Mouse (Mus musculus) kidney, embryonic 16.5 days (tissue): ENCODE data around the gene Krba1. TPM values are rescaled to one million over a fixed set of nuclear protein-coding genes. Genes with fewer than 3 reads are reported as not detected.

Experiments
- ATAC-seq: fragments of 200-750 bp; cut with Nextera tagmentation; 2 replicates; pipeline ENCODE4 v1.8.0; 2017; ENCODE audit warnings: moderate TSS enrichment; ENCODE audit not compliant: low FRiP score, low TSS enrichment
- H3K27ac ChIP-seq: fragments of 300-500 bp; sonication (generic); 2 replicates; pipeline ENCODE4 v1.5.1; 2014; ENCODE audit warnings: low read length
- H3K27me3 ChIP-seq: fragments of 300-500 bp; sonication (generic); 2 replicates; pipeline ENCODE4 v1.6.1; 2014; ENCODE audit warnings: low read length, control low read depth, mixed read lengths; ENCODE audit not compliant: insufficient read depth
- H3K36me3 ChIP-seq: fragments of 300-500 bp; sonication (generic); 2 replicates; pipeline ENCODE4 v1.6.1; 2014; ENCODE audit warnings: low read length, control low read depth, mixed read lengths; ENCODE audit not compliant: insufficient read depth
- H3K4me1 ChIP-seq: fragments of 300-500 bp; sonication (generic); 2 replicates; pipeline ENCODE4 v1.6.1; 2014; ENCODE audit warnings: low read length, control low read depth, mixed read lengths; ENCODE audit not compliant: insufficient read depth
- H3K4me2 ChIP-seq: fragments of 300-500 bp; sonication (generic); replicated peaks from 2 replicates; pipeline ENCODE4 v1.6.1; 2014; ENCODE audit warnings: low read depth, low read length
- H3K4me3 ChIP-seq: fragments of 300-500 bp; sonication (generic); 2 replicates; pipeline ENCODE4 v1.5.1; 2014; ENCODE audit warnings: mild to moderate bottlenecking, low read length
- H3K9ac ChIP-seq: fragments of 300-500 bp; sonication (generic); replicated peaks from 2 replicates; pipeline ENCODE4 v1.6.1; 2014; ENCODE audit warnings: low read length
- H3K9me3 ChIP-seq: fragments of 300-500 bp; sonication (generic); 2 replicates; pipeline ENCODE4 v1.6.1; 2016; ENCODE audit warnings: low read length, control low read depth
- WGBS: fragments of 180-500 bp; shearing (Covaris S2); extraction: QIAGEN DNeasy Blood & Tissue Kit; methylation state at CpG from one replicate; pipeline ENCODE4 v1.1.7; 2014; 5-methylcytosine and 5-hydroxymethylcytosine counted together
- polyA plus RNA-seq: library from polyadenylated mRNA; unstranded; fragments of >200 nt; fragmentation: Nextera tagmentation; extraction: Ambion mirVana; gene quantifications from 2 replicates; pipeline ENCODE4 v1.2.1, GENCODE M21; 2015

Krba1 gene
- polyA plus RNA-seq, 1 experiment from 2014 or later = 22.7 TPM

DNA sequence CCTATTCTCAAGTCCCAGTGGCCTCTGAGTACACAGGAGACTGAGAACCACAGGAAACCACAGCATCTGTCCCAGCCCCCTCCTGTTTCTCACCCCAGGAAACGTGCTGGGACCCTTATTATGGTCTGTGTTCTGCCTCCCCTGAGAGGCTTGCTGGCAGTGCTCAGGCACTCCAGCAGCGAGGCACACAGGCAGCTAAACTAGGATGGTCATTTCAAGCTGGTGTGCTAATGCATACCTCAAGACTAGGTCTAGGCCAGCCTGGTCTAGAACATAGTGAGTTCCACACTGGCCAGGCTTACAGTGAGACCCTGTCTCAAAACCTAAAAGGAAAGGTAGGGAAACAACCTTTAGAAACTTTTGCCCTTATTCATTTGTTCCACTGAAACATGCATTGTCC, 25.3 kb downstream of the Krba1 start:
- WGBS = 16% methylated on average over 2 of the region's 2 CpGs
- Histone ChIP-seq H3K9ac (no peak overlapping the region), H3K4me1 (peaks cover 10% of the 10 kb centered on the region; the same call in 1 of the 2 replicates), H3K27ac (no peak overlapping the region), H3K4me3 (no peak overlapping the region), H3K4me2 (no peak overlapping the region), H3K27me3 (no peaks in the 10 kb centered on the region), H3K36me3 (peaks cover 15% of the 10 kb centered on the region), H3K9me3 (no peaks in the 10 kb centered on the region)
- ATAC-seq = no peak

DNA sequence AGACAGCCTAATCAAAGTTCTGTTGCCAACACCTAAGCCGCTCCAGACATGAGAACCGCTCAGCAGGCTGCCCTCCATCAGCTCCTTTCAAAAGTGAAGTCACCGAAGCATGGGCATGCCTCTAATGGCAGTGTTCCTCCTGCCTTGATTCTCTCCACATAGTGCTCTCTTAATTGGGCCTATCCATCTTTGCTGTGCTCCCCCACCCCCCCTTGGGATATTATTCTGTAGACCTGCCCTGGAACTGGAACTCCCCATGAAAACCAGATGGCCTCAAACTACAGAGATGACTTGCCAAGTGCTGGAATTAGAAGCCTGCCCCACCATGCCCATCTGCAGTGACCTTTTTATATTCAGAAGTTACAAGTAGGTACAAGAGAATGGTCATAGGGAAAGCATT, 27.9 kb downstream of the Krba1 start:
- Histone ChIP-seq H3K9me3 (no peaks in the 10 kb centered on the region), H3K27ac (peak overlapping the region; percentile 14; the same call in 1 of the 2 replicates), H3K36me3 (no peaks in the 10 kb centered on the region), H3K4me2 (no peak overlapping the region), H3K4me1 (peaks cover 10% of the 10 kb centered on the region; the same call in 1 of the 2 replicates), H3K9ac (no peak overlapping the region), H3K27me3 (no peaks in the 10 kb centered on the region), H3K4me3 (no peak overlapping the region)
- no peak for ATAC-seq
- WGBS = 62% methylated on average over 3 of the region's 3 CpGs

DNA sequence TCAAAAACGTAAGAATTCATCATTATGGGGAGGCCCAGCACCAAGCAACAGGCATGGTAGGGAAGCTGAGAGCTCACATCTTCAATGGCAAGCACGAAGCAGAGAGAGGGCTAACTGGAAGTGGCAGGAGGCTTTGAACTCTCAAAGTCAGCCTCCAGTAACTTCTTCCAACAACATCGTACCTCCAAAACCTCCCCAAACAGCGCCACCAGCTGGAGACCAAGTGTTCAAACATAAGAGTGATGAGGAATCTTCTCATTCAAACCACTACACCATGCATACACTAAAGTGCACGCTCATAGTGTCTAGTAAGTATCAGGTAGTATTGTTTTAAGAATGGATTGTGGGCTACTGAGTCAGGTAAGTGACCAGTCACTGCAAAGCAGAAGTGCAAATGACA, 28.7 kb downstream of the Krba1 start:
- no peaks in the 10 kb centered on the region for H3K9me3 ChIP-seq
- H3K27ac ChIP-seq = no peak overlapping the region
- no peak for ATAC-seq
- no peak overlapping the region for H3K4me3 ChIP-seq
- H3K4me1 ChIP-seq = peaks cover 10% of the 10 kb centered on the region; the same call in 1 of the 2 replicates
- no peak overlapping the region for H3K4me2 ChIP-seq
- H3K36me3 ChIP-seq = no peaks in the 10 kb centered on the region
- H3K9ac ChIP-seq = no peak overlapping the region
- H3K27me3 ChIP-seq = no peaks in the 10 kb centered on the region
- WGBS = 66% methylated on average over 5 of the region's 5 CpGs

DNA sequence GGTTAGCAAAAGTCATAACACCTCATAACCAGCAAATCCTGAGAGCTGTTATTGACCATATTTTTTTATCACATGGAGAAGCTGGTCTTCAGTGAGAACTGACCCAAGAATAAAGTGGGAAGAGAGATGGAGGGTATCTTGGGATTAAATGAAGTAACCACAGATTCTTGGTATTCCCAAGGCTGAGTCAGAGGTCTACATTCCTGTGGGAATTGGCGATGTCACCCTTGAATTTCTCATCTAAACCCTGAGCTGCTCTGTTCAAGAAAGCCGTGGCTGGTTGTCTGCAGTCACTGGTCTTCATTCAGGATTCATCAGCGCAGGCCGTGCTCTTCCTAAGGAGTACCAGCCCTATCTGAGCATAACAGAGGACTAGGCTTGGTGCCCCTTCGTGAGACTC, 31.6 kb downstream of the Krba1 start:
- H3K4me2 ChIP-seq = no peak overlapping the region
- 84% methylated on average over 5 of the region's 5 CpGs for WGBS
- no peak for ATAC-seq
- H3K4me3 ChIP-seq = no peak overlapping the region
- no peak overlapping the region for H3K9ac ChIP-seq
- peaks cover 10% of the 10 kb centered on the region; the same call in 1 of the 2 replicates for H3K4me1 ChIP-seq
- H3K27ac ChIP-seq = no peak overlapping the region
- H3K27me3 ChIP-seq = no peaks in the 10 kb centered on the region
- H3K36me3 ChIP-seq = no peaks in the 10 kb centered on the region
- H3K9me3 ChIP-seq = no peaks in the 10 kb centered on the region

DNA sequence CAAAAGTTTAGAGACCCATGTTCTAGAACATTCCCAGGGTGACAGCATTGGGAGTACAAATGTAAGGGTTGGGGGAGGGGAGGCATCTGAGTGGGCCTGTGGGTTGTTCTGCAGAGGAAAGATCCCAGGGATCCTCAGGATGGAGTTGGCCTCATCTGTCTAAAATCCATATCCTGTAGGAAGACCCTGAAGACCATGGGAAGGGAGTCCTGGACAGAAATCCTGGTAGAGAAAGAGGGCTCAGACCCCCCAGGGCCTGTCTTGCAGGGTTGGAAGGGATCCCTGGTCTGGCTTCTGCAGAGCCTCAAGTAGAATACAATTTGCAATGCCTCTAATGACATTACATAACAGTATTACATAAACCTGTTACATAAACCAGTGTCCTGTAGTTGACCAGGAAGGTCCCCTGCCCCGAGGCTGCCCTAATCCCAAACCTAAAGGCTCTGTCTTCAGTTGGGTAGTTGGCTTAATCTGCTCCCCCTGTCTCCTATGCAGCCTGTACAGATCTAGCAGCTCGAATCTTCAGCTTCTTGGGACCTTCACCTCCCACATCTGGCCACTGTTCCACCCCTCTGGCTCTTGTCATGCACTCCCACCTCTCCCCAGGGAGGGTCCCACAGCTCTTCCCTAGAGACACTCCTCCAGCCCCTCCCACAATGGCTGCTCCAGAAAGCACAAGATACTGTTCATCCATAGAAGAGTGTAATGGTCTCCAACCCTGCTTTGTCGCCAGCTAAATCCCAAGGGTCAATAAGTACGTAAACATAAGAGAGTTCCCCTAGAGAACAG, 33.6 kb downstream of the Krba1 start:
- H3K4me2 ChIP-seq = no peak overlapping the region
- no peak overlapping the region for H3K27ac ChIP-seq
- H3K4me1 ChIP-seq = peaks cover 14% of the 10 kb centered on the region
- no peak overlapping the region for H3K4me3 ChIP-seq
- H3K36me3 ChIP-seq = no peaks in the 10 kb centered on the region
- no peaks in the 10 kb centered on the region for H3K9me3 ChIP-seq
- H3K9ac ChIP-seq = no peak overlapping the region
- peak; percentile 72 for ATAC-seq
- WGBS = 43% methylated on average over 4 of the region's 4 CpGs
- H3K27me3 ChIP-seq = no peaks in the 10 kb centered on the region

DNA sequence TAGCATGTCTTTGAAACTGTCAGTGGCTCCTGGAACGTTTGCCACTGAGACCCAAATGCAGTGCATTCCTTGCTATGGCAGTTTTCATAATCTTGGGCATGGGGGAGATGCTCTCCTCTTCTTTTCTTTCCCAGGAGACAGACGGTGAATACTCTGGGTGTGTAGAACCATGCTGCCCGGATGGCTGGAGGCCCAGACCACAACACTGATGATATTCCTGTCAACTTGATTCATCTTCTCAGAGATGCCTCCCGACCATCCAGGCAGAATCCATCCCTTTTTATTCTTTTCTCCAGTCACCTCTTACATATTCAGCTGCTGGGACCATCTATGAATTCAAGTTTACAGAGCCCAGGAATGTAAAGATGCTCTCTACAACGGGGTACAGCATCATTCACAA, 35.4 kb downstream of the Krba1 start:
- no peaks in the 10 kb centered on the region for H3K9me3 ChIP-seq
- no peak overlapping the region for H3K27ac ChIP-seq
- ATAC-seq = no peak
- H3K36me3 ChIP-seq = no peaks in the 10 kb centered on the region
- H3K27me3 ChIP-seq = no peaks in the 10 kb centered on the region
- no peak overlapping the region for H3K4me3 ChIP-seq
- no peak overlapping the region for H3K9ac ChIP-seq
- H3K4me2 ChIP-seq = no peak overlapping the region
- WGBS = 71% methylated on average over 5 of the region's 5 CpGs
- H3K4me1 ChIP-seq = peaks cover 25% of the 10 kb centered on the region

DNA sequence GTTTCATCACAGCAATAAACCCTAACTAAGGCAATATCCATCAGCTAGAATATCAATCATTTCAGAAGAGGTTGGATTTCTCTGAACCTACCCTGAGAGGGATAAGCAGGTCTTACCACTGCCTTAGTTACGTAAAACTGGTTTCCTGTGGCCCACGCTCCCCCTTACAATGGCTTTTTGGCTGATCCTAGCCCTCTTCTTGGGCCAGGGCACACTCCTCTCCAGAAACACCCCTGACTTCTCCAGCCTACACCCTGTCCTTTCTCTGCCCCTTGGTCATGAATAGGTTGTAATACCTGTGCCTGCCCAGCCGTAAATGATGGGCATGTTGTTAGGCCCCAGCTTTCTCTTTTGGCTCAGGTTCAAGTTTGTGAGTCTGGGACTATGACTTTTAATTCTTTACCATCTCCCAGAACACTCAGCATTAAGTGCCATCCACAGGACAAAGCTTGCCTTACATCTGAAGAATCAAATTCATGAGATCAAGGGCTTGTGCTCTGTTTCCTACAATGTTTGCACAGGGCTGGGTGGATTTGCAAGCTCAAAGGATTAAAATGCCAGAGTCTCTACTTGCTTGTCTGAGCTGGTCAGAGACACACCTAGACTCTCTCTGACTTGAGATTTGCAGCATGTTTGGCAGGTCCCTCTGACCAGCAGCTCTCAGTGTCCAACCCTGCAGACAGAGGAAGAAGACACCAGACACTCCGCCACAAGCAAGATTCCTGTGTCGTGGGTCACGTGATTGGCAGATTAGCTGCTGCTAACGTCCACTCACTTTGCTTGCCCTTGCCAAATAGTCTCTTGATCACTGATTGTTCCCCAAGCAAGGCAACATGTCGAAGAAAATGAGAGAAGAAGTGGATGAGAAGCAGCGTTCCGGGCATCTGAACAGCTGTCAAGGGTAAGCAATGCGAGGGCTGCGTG, 37.8 kb downstream of the Krba1 start:
- Histone ChIP-seq H3K4me3 (no peak overlapping the region), H3K27ac (0 out of 2 replicates have a peak overlapping the region, but pooled peaks have one; percentile 21), H3K36me3 (peaks cover 9% of the 10 kb centered on the region), H3K4me2 (no peak overlapping the region), H3K4me1 (peaks cover 38% of the 10 kb centered on the region), H3K9ac (no peak overlapping the region), H3K9me3 (no peaks in the 10 kb centered on the region), H3K27me3 (no peaks in the 10 kb centered on the region)
- 46% methylated on average over 12 of the region's 12 CpGs for WGBS
- no peak for ATAC-seq

DNA sequence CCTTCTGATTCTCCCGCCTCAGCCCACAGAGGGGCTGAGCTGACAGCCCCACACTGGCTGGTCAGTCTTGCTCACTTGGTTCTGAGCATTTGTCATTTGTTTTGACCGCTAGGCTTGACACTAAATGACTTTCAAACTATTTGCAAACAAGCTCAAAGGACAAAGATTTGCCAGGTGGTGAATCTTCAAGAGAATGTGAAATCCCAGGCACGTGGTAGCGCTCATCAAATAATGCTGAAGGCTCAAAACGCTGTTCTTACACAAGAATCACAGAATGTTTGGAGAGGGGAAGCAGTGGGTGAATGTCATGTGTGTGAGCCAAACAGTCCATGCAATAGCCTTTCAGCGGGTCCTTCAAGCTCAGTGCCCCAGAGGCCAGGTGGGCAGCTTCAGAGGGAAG, 39.3 kb downstream of the Krba1 start:
- 59% methylated on average over 6 of the region's 6 CpGs for WGBS
- ATAC-seq = no peak
- Histone ChIP-seq H3K27ac (peak overlapping the region; percentile 40; the same call in 1 of the 2 replicates), H3K36me3 (peaks cover 24% of the 10 kb centered on the region), H3K4me2 (no peak overlapping the region), H3K27me3 (no peaks in the 10 kb centered on the region), H3K4me3 (no peak overlapping the region), H3K9ac (no peak overlapping the region), H3K9me3 (no peaks in the 10 kb centered on the region), H3K4me1 (peaks cover 50% of the 10 kb centered on the region)

DNA sequence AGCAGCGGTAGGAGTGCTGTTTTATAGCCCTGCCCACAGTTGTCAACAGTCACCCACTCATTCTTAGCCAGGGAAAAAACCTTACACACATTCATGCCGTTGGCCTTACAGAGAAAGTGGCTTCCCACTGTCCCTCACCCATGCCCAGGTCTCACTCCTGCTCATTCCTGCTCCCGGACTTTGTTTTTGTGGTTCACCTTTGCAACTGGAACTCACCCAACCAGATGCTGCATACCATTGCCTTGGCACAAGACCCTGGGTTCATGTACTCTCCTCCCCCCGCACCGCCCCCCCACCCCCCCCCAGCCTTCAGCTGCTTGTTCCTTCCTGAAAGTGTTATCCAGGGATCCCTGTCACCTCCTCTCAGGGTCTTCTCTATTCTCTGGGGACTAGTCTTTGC, 39.7 kb downstream of the Krba1 start:
- ATAC-seq = peak; percentile 14; the same call in 1 of the 2 replicates
- peaks cover 53% of the 10 kb centered on the region for H3K4me1 ChIP-seq
- no peaks in the 10 kb centered on the region for H3K9me3 ChIP-seq
- H3K4me3 ChIP-seq = no peak overlapping the region
- H3K27ac ChIP-seq = peak overlapping the region; percentile 40; the same call in 1 of the 2 replicates
- H3K36me3 ChIP-seq = peaks cover 25% of the 10 kb centered on the region
- 41% methylated on average over 5 of the region's 5 CpGs for WGBS
- no peak overlapping the region for H3K4me2 ChIP-seq
- H3K27me3 ChIP-seq = no peaks in the 10 kb centered on the region
- H3K9ac ChIP-seq = no peak overlapping the region
